Mouse (Mus musculus): ENCODE data around the gene Tnni1.
A peak's percentile ranks its signal among the peaks of the same experiment; 100 is the strongest.

Tnni1 gene

DNA sequence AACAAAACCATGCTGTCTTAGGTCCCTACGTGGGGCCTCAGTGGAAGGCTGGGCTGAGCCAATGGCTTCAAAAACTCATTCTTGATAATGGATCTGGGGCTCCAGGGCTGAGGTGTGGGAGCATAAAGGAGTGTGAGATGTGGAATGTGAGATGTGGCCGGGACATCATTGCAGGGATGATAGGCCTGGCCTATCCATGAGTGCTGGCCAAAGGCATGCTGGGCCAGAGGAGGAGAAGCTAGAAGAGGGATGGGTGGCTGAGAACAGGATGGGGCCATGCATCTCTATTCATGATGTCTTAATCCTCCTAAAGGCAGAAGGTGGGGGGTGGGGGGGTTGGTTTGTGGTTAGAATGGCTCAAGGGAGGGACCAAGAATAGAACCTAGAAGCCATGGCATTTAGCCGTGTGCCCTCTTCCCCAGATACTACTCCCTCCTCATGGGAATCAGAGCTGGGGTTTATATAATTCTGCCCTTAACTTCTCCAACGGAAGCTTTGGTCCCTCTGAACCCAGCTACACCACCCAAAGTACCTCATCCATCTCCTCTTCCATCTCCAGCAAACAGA is 11.8 kb upstream of the Tnni1 start:
- DNase-seq, result no peak

DNA sequence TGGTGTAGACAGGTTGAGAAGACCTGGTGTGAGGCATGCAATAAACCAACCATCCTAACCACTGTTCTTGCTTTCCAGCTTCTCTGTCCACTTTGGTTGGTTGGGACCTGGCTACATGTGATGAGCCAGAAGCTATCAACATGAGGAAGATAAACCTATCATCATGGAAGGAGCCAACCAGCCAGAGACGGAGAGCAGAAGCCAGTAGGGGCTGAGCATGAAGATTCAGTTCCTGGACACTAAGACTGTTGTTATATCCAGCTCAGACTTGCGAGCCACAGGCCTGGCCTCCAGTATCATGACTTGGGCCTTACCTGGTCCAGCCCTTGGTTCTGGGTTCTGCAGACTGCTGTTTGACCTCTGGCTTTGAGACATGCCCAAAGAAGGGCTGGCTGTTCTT is 10.8 kb upstream of the Tnni1 start:
- DNase-seq, result no peak

DNA sequence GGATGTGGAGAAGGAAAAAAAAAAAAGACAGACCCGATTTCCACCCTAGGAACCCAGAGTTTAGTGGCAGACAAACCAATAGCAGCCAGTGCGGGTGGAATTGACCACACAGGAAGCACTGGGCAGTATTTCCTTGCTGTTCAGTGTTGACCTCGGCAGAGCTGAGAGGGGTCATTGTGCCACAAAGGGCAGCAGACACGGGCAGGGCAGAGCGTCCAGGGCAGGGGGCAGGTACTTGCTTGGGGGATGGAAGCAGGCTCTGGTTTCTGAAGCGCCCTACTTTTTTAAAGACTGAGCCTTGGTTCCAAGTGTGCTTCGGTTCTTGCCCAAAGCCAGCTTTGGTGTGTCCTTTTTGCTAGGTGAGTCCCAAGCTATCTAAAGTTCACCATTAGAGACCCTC is 9.0 kb upstream of the Tnni1 start:
- no peak for DNase-seq

DNA sequence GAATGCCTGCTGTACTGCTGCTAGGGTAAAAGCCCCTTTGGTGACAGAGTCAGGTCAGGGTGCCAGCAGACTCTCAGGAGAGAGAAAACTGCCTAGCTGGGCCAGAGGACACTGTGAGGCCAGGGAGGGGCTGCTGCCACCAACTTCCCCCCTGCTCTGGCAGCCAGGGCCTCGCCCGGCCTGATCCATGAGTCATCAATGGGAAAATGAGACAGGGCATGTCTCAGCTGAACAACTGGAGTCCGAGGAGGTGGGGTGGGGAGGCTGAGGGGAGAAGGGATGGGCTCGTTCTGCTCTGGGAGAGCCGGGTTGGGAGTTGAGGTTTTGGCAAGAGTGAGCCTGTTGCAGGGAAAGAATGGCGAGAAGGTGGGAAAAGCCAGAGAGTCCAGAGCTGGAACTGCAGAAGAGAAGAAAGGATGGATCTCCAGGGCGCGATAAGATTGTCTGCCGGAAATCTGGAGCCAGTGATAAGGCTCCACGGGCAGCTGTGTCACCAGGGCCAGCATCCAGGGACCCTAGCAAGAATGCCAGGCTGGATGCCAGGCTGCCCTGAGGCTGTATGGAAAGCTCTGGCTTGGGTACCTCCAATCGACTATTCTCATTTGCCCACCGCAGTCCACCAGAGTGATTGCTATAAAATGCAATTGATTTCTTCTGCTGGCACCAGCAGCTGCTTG is 8.2 kb upstream of the Tnni1 start:
- no peak for DNase-seq

DNA sequence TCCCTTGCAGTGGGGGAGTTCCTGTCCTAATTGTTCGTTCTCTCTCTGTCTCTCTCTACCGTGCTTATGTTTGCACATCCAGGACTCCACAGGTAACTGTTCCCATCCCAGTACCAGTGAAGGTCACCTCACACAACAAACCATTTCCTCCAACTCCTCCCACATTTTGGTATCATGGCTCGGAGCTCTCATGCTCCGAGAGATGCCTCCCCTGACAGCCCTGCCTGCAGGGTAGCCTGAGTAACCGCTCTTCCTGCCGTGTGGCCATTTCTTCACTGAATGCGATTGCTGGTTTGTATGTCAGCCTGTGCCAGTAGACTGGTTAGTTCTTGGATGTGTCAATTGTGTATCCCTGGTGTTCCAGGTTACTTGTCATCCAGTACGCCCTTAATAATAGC is 7.7 kb upstream of the Tnni1 start:
- DNase-seq, result no peak

DNA sequence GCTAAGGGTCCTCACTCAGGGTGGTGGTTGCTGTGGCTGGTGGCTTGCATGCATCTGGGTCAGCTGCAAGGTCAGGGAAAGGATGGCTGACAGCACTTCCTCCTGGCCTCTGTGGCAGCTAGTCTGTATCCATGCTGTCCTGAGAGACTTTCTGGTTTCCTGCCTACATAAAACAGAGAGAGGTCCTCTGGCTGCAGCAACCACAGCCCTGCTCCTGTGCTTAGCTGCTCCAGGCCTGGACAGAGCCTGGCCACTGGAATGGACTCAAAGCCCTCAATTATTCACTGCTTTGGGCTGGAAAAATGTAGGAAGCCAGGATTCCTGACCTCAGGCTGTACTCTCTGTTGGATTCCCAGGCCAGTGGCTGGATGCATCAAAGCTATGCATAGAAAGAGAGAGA is 2.6 kb upstream of the Tnni1 start:
- DNase-seq, result no peak

DNA sequence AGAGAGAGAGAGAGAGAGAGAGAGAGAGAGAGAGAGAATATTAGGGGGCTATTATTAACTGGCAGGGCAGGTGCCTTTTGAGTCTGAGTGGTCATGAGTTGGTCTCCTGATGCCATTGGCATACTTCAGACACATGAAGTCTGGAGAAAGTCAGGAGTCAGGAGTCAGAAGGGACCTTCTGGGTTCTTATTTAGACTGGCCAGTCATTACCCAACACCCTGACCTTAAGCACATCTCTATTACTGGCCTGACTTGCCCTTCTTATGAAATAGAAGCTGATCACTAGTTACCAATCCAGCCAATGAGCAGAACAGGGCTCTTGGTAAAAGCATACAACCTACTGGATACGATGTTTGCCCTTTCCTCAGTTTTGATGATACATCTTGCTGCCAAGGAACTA is 2.2 kb upstream of the Tnni1 start:
- DNase-seq, result no peak

DNA sequence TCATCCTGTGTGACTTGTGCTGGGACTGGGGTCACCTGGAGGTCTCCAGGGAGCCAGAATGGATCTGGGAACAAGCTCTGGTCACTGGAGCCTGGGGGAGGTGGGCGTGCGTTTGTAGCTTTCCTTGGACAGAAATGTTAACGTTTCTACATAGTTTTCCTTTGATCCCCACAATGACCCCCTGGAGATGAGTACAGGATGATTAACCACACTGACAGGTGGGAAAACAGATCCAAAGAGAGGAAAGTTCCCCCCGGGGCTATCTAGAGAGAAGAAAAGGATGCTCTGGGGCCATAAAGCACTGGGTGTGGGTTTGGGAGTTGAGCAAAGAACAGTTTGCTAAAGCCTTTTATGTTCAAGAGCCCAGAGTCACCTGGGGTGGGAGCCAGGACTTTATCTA is 1.4 kb downstream of the Tnni1 start:
- DNase-seq, result no peak

DNA sequence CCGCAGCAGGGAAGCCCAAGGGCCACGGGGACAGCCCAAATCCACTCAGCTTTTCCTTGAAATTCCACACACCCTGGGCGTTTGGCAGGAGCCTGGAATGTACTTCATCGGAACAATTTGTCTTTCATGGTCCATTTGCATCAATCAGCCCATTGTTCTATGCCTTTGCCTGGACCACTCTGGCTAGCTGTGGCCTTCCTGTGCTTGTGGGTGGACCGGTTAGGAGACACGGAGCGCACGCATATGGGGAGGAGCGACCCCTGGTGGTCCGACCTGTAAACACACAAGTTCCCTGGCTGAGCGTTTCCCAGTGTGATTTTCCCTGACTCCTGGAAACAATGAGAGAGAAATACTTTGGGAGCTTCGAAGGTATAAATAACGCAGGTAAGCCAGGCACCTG is 2.0 kb downstream of the Tnni1 start:
- peak; percentile 68 for DNase-seq

DNA sequence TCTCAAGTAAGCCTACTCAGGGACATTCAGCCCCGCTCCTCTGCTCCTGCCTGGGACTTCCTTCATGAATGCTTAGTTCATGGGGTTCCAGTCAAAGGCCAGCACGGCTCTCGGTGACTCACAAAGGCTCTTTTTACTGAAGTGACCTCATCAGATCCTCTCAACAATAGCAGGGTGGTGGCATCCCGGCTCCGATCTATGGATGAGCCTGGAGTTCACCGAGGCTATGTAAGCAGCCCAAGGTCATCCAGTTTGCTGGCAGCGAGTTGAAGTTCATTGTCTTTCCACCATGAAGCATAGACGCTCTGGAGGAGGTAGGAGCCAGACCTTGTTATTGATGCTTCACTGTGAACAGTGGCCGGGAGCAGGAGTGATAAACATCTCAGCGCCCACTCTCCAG is 3.6 kb downstream of the Tnni1 start:
- no peak for DNase-seq

DNA sequence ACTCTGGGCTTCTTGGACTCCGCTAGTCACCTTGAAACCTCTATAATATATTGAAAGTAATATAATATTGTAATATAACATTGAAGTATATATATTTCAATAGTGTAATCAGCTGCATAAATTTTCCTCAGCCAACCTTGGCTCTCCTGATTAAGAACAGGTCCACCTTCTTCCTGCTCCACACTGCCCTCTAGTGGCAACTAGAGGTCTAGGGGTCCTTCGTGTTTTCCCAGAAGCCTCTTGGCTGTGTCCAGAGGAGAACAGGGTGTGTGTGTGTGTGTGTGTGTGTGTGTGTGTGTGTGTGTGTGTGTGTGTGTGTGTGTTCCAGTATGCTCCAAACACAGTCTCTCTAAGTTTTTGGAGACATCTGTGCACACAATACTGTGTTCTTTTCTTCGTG is 8.6 kb downstream of the Tnni1 start:
- DNase-seq, result peak; percentile 86

DNA sequence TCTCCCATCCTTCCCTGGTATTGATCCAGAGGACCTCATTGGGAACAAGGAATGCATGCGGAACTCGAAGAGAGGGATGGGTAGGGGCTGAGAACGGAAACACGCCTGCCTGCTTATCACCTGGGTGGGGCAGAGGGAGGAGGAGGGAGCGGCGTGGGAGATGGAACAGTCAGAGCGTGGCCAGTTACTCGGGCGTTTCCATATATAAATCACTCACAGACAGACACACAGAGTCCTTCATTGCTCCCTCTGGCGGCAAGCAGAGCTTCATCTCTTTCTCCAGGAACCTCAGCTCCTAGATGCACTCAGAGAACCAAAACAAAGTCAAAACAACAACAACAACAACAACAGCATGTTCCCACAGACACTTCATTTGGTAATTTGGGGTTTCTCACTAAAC is 9.5 kb downstream of the Tnni1 start:
- peak; percentile 65 for DNase-seq

DNA sequence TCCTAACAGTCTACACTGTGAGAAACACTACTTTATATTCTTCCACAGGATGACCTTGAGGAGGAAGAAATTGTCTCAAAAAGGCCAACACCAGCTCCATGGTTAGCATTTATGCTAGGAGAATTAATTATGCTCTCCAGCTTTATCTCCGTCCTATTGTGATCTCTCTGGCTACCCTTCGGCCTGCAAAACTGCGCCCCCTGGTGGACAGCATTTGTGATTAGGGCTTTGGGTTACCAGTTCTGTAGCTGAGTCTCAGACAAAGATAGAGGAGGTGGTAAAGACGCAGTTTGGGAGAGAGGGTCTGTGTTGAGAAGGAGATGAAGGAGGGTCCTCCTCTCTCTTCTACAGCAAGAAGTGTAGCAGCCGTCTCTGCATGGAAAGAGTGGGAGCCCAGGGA is 10.6 kb downstream of the Tnni1 start:
- peak; percentile 82 for DNase-seq

DNA sequence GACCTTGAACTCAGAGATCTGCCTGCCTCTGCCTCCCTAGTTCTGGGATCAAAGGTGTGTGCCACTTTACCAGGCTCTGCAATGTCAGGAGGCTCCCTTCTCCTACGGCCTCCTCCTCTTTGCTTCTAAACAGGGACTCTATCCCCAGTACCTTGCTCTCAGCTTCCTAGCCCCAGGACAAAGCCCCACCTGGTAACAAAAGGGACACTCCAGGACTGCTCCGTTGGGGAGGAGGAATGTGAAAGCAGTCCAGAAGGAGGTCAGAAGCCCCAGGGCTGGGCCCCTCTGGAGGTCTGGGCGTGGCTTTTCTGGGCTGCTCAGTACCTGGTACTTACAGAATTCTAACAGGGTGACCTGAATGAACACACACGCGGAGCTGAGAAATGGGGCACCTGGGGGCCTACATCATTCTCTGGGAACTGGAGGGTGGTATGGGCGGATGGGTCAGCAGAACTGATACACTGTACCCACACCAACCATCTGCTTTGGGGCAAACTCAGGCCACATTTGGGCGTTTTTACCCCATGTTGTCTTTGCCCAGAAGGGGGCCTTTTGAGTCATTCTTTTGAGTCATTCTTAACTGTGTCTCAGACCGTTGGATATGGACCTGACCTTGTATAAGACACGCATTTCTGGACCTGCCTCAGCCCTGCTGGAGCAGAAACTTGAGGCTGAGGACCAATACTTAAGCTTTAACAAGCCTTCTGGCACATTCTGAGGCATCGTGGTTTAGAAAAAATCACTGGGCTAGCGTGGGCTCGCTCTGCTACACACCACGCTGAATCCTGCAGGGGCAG is 13.1 kb downstream of the Tnni1 start:
- no peak for DNase-seq

DNA sequence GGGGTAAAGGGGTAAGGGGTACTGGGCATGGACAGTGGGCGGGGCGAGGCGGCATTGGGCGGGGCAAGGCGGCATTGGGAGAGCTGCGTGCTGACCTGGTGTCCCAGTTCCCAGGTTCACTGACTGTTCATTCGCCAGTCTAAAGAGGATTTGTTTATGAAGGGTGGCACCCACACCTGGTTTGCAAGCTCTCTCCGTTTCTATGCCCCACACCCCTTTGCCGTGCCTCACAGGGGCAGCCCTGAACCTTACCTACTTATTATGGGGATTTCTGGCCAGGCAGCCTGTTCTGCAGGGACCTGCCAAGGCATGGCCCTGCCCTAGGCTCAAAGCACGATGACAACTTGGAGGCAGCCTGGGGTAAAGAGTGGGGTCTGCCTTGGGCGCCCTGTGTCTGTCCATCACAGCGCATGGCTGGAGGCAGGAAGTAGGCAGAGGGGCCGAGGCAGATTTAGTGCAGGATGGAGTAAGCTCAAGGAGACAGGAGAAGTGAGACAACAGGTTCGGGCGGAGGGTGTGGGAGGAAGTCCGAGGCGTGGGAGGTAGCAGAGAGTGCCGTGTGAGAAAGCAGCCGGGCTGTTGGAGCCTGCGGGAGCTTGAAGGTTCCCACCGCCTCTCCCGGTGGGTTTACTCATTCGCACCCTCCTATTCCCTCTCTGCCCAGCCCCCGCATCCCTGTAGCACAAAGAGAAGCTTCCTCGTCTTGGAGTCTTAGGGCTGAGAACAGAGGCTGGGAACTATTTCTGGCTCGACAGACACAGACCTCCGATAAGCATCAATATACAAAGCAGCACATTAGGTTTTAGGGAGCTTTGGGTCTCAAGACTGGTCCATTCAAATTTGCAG is 14.4 kb downstream of the Tnni1 start:
- peak; percentile 39 for DNase-seq

DNA sequence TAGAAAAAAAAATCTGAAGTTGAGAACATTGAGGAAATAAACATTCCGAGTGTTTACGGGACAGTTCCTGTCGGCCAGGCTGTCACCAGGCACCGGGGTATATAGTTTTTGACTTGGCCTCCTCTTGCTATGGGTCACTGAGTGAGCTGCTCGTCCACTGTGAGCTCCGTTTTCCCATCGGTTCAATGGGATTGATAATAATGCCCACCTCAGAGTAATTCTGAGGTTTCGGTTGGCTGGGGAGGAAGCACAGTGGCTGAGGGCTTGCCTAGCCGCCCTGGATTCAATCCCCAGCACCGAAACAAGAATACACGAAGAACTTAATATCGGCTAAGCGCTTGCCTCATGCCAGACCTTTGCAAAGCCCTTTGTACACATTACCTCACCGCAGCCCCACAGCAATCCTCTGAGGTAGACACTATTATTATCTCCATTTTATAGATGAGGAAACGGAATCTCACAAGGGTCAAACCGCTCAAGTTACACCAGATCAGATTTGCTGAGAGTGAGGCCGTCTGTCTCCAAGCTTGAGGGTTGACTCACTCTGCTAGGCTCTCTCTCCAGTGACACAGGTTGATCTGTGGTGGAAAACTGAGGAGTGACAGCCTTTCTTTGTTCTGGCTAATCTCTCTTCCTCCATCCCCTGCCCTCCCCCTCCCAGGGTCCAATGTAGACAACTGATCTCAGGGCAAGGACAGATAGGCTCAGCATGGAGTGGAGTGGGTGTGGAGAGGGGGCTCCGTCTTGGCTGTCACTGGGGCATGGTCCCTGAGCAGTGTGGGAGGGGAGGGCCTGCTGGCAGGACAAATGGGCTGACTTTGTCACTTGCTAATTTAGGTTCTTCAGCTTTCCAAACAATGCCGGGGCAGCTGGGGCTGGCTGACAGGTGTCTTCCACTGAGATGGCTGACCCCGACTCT is 15.2 kb downstream of the Tnni1 start:
- DNase-seq, result no peak

DNA sequence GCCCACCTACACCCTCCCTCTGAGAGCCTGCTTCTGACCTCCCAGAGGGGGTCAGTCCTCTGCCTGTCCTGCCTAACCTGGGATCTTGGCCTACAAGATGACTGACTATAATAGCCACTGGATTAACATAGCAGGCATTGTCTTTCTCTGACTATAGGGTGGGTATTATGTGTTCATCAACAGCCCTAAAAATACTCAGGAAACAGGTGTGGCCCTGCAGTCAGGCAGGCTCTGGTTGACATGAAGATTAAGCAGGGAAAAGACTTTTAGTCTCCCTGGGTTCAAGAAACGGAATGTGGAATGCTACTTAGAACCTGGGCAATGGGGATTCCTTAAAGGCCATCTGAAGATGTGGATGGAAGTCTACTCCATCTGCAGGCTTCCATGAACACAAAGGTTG is 19.3 kb downstream of the Tnni1 start:
- DNase-seq, result no peak

DNA sequence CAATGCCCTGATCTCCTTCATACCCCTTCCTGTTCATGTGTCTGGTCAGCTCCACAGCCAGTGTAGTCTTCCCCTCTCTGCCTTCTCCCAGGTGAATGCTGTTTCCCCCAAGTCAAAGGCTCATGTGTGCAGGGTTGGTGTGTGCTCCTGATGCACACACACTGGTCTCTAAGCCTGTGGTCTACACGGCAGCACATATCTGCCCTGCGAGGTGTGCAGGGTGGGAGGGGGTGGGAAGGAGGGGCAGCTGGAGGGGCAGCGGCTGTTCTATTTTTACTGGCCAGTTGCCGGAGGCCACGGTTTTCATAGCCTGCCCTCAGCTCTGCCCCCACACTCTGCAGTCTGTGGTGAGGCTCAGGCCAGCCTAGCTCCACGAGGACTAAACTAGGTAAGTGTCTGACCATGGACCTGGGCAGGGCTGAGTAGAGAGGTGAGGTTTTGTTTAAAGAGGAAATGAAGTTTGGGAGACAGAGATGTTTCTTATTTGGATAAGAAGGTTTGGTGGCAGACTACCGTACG is 19.9 kb downstream of the Tnni1 start:
- no peak for DNase-seq

DNA sequence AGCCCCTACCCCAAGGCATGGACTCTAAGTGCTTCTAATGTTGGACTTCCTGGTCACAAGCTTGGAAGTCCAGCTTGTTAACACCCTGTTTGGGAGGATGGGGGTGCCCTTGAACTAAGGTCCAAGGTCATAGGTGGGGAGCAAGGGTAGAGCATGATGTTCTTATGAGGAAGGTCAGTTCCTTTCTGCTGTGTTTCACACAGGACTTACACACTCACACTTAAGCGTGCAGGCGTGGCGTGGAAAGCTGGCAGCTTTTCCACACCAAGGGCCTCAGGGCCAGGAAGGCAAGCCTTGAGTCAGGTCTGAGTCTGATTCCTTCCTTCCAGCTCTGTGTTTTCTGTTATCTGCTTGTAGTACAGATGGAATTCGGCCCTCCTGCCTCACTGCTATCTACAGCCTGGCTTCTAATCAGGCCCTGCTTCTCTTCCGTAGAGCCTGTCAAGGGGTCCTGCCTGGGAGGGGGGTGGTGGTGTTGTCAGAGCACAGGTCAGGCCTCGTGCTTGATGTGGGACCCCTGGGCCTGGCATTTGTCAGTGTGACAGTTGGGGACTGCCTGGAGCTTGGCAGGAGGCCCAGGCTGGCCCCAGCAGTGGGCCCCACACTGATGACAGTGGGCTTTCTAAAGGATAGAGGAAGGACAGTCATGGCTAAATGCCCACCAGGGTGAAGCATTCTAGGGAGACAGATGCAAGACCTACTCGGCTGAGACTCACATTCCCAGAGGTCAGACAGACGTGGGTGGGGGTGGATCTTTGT is 21.1 kb downstream of the Tnni1 start:
- no peak for DNase-seq

DNA sequence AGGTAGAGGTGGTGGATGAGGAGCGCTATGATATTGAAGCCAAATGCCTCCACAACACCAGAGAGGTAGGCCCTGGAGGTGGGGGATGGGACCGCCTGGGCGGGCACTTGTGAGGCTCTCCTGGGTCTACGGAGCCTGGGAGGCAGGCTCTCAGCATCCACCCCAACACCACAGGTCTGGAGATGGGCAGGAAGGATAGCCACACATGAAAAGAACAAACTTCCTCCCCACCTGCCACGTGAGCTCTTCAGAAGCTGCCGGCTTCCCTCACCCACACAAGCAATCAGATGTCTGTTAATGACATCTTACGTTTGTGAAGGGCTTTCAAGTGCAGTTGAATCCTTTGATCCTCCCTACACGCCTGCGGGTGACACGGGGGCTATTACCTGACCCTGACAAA is 28.3 kb downstream of the Tnni1 start:
- DNase-seq, result peak; percentile 58

DNA sequence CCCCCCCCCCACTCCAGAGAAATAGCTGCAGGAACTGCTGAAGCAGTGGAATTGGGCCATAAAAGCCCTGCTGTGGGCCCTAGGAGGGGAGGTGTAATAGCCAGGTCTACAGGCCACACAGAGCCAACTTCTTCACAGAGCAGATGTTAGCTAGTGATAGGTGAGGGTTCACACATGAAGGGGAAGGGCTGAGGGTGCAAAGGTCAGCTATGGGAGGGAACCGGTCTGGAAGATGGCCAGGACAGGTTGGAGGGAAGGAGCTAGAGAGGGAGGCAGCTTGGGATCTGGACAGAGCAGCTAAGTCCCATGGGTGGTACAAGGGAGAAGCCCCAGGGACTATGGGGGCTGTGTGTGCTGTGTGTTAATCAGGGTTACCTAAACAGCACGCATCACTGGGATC is 30.9 kb downstream of the Tnni1 start:
- DNase-seq, result no peak
